Mouse (Mus musculus) limb, embryonic 12.5 days (tissue): ENCODE measurements around the gene Ruvbl1. TPM values are rescaled to one million over a fixed set of nuclear protein-coding genes. Genes with fewer than 3 reads are reported as not detected.

Experiments
- ATAC-seq: fragments of 200-750 bp; cut with Nextera tagmentation; 2 replicates; pipeline ENCODE4 v1.8.0; 2017; ENCODE audit warnings: low read depth, moderate TSS enrichment; ENCODE audit not compliant: insufficient number of reproducible peaks, insufficient read depth, low FRiP score, low TSS enrichment
- H3K27ac ChIP-seq: fragments of 300-500 bp; sonication (generic); 2 replicates; pipeline ENCODE4 v1.5.1; 2016; ENCODE audit warnings: mild to moderate bottlenecking, moderate library complexity
- H3K27me3 ChIP-seq: fragments of 300-500 bp; sonication (generic); 2 replicates; pipeline ENCODE4 v1.6.1; 2016; ENCODE audit warnings: mild to moderate bottlenecking, moderate library complexity
- H3K36me3 ChIP-seq: fragments of 300-500 bp; sonication (generic); 2 replicates; pipeline ENCODE4 v1.6.1; 2016; ENCODE audit warnings: mild to moderate bottlenecking, moderate library complexity
- H3K4me1 ChIP-seq: fragments of 300-500 bp; sonication (generic); replicated peaks from 2 replicates; pipeline ENCODE4 v1.6.1; 2016
- H3K4me2 ChIP-seq: fragments of 300-500 bp; sonication (generic); 2 replicates; pipeline ENCODE4 v1.6.1; 2016; ENCODE audit warnings: mild to moderate bottlenecking, moderate library complexity
- H3K4me3 ChIP-seq: fragments of 300-500 bp; sonication (generic); replicated peaks from 2 replicates; pipeline ENCODE4 v1.5.1; 2016; ENCODE audit warnings: mild to moderate bottlenecking
- H3K9ac ChIP-seq: fragments of 300-500 bp; sonication (generic); replicated peaks from 2 replicates; pipeline ENCODE4 v1.6.1; 2016; ENCODE audit warnings: mild to moderate bottlenecking, moderate library complexity
- H3K9me3 ChIP-seq: fragments of 300-500 bp; sonication (generic); 2 replicates; pipeline ENCODE4 v1.6.1; 2016; ENCODE audit warnings: mild to moderate bottlenecking, moderate library complexity
- WGBS: fragments of 180-500 bp; shearing (Covaris S2); methylation state at CpG from one replicate; pipeline ENCODE4 v1.1.7; 2016; 5-methylcytosine and 5-hydroxymethylcytosine counted together
- polyA plus RNA-seq: library from polyadenylated mRNA; unstranded; fragments of >200 nt; fragmentation: Nextera tagmentation; extraction: Ambion mirVana; gene quantifications from 2 replicates; pipeline ENCODE4 v1.2.1, GENCODE M21; 2016

The Ruvbl1 gene
- polyA plus RNA-seq, 1 experiment from 2014 or later: 161 TPM

DNA sequence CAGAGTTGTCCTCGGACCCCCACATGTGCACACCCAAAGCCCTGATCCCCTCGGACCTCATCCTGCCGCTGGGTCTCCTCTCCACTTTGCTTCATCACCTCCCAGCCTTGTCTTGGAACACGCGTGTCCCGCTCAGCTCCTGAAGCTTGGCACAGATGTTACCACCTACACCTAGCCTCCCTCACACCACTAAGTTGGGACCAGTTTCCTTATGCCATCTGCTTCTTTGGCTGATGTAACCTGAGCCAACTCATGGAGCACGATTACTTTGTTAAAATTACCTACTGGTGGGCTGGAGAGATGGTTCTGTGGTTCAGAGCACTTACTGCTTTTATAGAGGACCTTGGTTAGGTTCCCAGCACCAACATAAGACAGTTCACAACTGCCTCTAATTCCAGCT is 56.6 kb downstream of the Ruvbl1 start:
- Histone ChIP-seq H3K4me3 (no peak overlapping the region), H3K4me2 (no peak overlapping the region), H3K36me3 (peaks cover under 1% of the 10 kb centered on the region; the same call in 1 of the 2 replicates), H3K9me3 (no peaks in the 10 kb centered on the region), H3K9ac (no peak overlapping the region), H3K27ac (no peak overlapping the region), H3K27me3 (peaks cover 1% of the 10 kb centered on the region; the same call in 1 of the 2 replicates), H3K4me1 (peaks cover 10% of the 10 kb centered on the region)
- no peak for ATAC-seq
- 80% methylated on average over 7 of the region's 7 CpGs for WGBS

DNA sequence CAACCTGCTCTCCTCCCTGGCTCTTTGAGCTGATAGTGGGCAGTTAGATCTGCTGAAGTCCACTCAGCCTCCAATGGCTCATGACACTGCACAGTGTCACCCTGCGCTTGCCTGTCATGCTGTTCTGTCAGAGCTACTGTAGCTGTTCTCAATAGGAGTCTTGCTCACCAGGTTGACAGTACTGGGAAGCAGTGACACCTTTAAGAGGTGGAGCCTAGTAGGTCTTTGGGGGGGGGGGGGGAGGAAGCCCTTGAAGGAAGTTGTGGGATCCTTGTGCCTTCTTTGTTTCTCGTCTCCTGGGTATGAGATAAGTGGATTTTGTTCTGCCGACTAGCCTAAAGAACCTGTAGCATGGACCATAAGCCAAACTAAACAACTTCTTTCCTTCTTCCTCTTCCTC is 57.4 kb downstream of the Ruvbl1 start:
- H3K36me3 ChIP-seq: no peaks in the 10 kb centered on the region
- H3K27me3 ChIP-seq: peaks cover 4% of the 10 kb centered on the region; the same call in 1 of the 2 replicates
- H3K27ac ChIP-seq: no peak overlapping the region
- no peak overlapping the region for H3K9ac ChIP-seq
- ATAC-seq: no peak
- H3K4me2 ChIP-seq: no peak overlapping the region
- peaks cover 5% of the 10 kb centered on the region for H3K4me1 ChIP-seq
- H3K9me3 ChIP-seq: no peaks in the 10 kb centered on the region
- 77% methylated on average over 3 of the region's 3 CpGs for WGBS
- no peak overlapping the region for H3K4me3 ChIP-seq

DNA sequence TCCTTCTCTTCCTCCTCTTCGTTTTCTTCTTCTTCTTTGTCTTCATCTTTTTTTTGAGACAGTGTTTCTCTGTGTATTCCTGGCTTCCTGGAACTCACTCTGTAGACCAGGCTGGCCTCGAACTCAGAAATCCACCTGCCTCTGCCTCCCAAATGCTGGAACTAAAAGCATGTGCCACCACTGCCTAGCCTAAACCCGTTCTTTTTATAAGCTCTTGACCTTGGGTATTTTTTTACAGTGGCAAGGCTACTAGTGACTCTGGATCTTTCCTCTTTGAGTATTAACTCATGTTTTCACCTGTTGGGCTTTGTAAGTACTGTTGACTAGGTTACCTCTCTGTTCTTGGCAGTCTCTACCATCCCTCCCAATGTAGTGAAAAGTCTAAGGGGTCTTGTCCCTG is 57.8 kb downstream of the Ruvbl1 start:
- no peaks in the 10 kb centered on the region for H3K9me3 ChIP-seq
- no peak overlapping the region for H3K4me3 ChIP-seq
- H3K4me2 ChIP-seq: no peak overlapping the region
- no peak for ATAC-seq
- peaks cover 4% of the 10 kb centered on the region; the same call in 1 of the 2 replicates for H3K27me3 ChIP-seq
- H3K9ac ChIP-seq: no peak overlapping the region
- WGBS: 79% methylated on average over 3 of the region's 3 CpGs
- H3K27ac ChIP-seq: no peak overlapping the region
- peaks cover 5% of the 10 kb centered on the region for H3K4me1 ChIP-seq
- H3K36me3 ChIP-seq: no peaks in the 10 kb centered on the region

DNA sequence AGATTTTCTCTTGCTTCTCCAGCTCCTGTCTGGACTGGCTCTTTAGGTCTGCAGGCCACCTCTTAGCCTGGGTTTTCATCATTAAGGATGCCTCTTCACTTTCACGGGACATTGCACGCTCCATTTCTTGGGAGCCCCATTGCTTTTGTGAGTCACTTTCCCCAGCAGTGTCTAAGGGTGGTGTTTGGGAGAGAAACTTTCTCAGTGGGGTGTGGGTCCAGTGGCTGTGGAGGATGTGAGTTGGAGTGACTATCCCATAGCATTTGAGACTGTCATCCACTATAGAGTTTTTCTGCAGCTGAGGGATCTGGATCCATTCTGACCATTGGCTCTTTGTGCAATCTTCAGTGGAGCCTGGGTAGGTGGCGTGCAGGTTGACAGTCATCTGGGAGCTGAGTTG is 58.2 kb downstream of the Ruvbl1 start:
- H3K9ac ChIP-seq: no peak overlapping the region
- H3K4me2 ChIP-seq: no peak overlapping the region
- H3K4me3 ChIP-seq: no peak overlapping the region
- WGBS: 88% methylated on average over 3 of the region's 3 CpGs
- H3K9me3 ChIP-seq: no peaks in the 10 kb centered on the region
- no peak for ATAC-seq
- H3K27ac ChIP-seq: no peak overlapping the region
- peaks cover 5% of the 10 kb centered on the region for H3K4me1 ChIP-seq
- no peaks in the 10 kb centered on the region for H3K36me3 ChIP-seq
- H3K27me3 ChIP-seq: peaks cover 4% of the 10 kb centered on the region; the same call in 1 of the 2 replicates

DNA sequence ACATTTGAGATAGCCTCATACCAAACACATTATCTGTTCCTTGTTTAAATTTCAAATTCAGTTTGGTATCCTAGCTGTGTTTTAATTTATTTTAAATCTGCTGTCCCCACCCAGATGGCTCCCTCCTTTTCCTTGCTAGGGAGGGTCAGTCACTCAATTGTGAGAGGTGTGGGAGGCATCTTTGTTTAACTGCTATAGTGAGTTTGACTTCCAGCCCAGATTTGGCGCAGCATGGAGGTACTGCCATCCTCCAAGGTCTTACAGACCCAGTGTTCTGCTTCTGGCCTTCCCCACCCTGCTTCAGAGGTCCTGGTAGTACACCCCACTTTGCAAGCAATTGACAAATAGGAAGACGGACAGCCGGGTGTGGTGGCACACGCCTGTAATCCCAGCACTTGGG is 58.8 kb downstream of the Ruvbl1 start:
- ATAC-seq: no peak
- no peak overlapping the region for H3K9ac ChIP-seq
- H3K9me3 ChIP-seq: no peaks in the 10 kb centered on the region
- no peak overlapping the region for H3K4me2 ChIP-seq
- no peaks in the 10 kb centered on the region for H3K36me3 ChIP-seq
- WGBS: 81% methylated on average over 4 of the region's 4 CpGs
- H3K4me3 ChIP-seq: no peak overlapping the region
- H3K4me1 ChIP-seq: peaks cover 5% of the 10 kb centered on the region
- H3K27ac ChIP-seq: no peak overlapping the region
- H3K27me3 ChIP-seq: peaks cover 4% of the 10 kb centered on the region; the same call in 1 of the 2 replicates

DNA sequence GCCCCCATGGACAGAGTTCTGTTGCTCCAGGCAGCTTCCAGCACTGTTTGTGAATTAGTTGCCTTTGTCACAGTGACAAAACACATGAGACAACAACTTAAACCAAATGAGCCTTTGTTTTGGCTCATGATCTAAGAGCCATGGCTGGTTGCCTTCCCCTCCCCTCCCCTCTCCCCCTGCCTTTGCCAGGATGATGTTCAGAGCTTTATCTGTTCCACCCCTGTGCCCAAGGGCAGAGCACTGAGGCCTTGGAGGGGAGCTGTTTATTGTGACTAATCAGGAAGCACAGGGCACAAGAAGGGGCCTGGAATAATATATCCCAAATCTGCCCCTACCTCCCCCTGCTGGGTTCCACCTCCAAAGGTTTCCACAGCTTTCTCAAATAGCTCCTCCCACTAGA is 65.1 kb downstream of the Ruvbl1 start:
- H3K27me3 ChIP-seq: peaks cover 4% of the 10 kb centered on the region; the same call in 1 of the 2 replicates
- H3K36me3 ChIP-seq: no peaks in the 10 kb centered on the region
- no peaks in the 10 kb centered on the region for H3K4me1 ChIP-seq
- no peaks in the 10 kb centered on the region for H3K9me3 ChIP-seq
- no peak overlapping the region for H3K4me2 ChIP-seq
- no peak overlapping the region for H3K4me3 ChIP-seq
- no peak overlapping the region for H3K9ac ChIP-seq
- H3K27ac ChIP-seq: no peak overlapping the region
- no peak for ATAC-seq

DNA sequence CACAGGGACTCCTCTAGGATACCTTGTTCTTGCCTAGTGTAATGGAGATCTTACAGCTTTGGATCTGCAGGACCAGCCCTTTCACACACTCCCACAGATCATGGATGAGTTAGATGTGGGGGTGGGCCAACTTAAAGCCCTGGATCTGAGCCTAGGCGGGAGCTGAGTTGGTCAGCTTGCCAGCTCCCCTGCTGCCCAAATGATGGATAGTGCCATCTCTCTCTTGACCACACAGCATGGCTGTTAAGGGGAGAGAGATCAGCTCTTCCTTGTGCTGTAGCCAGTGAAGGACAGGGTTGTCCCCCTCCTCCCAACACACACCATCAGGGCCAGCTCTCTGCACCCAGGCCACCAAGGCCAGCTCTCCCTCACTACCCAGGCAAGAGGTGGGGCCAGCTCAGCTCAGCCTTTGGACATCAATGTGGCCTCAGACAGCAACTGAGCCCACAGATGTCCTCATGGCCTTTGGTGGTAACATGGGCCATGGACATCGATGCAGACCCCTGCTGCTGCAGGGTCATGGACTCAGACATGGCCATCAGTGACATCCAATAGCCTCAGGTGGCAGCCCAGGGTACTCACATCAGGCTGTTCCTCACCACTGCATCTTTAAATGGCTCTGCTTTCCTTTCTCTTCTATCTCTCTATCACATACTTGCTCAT is 75.0 kb downstream of the Ruvbl1 start:
- Histone ChIP-seq H3K4me2 (no peak overlapping the region), H3K36me3 (no peaks in the 10 kb centered on the region), H3K27ac (no peak overlapping the region), H3K9me3 (no peaks in the 10 kb centered on the region), H3K4me1 (no peaks in the 10 kb centered on the region), H3K4me3 (no peak overlapping the region), H3K9ac (no peak overlapping the region), H3K27me3 (peaks cover 22% of the 10 kb centered on the region)
- 65% methylated on average over 2 of the region's 2 CpGs for WGBS
- no peak for ATAC-seq

DNA sequence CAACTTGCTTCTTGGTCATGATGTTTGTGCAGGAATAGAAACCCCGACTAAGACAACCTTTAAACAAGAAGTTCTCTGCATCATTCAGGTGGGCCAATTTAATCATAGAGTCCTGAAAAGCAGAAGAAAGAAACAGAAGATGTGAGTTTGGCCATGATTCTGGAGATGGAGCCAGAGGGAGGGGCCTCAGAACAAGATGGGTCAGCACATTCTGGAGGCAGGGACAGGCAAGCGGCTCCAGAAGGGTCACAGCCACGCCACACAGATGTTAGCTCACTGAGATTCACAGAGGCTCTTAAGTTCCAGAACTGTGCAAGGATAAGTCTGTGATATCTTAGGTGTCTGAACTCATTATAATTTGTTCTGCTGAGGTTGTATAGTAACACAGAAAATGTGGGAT is 79.0 kb downstream of the Ruvbl1 start:
- H3K36me3 ChIP-seq: no peaks in the 10 kb centered on the region
- H3K4me1 ChIP-seq: no peaks in the 10 kb centered on the region
- ATAC-seq: no peak
- no peak overlapping the region for H3K4me3 ChIP-seq
- H3K27ac ChIP-seq: no peak overlapping the region
- WGBS: 77% methylated on average over 3 of the region's 3 CpGs
- H3K4me2 ChIP-seq: no peak overlapping the region
- no peak overlapping the region for H3K9ac ChIP-seq
- peaks cover 53% of the 10 kb centered on the region for H3K27me3 ChIP-seq
- H3K9me3 ChIP-seq: no peaks in the 10 kb centered on the region

DNA sequence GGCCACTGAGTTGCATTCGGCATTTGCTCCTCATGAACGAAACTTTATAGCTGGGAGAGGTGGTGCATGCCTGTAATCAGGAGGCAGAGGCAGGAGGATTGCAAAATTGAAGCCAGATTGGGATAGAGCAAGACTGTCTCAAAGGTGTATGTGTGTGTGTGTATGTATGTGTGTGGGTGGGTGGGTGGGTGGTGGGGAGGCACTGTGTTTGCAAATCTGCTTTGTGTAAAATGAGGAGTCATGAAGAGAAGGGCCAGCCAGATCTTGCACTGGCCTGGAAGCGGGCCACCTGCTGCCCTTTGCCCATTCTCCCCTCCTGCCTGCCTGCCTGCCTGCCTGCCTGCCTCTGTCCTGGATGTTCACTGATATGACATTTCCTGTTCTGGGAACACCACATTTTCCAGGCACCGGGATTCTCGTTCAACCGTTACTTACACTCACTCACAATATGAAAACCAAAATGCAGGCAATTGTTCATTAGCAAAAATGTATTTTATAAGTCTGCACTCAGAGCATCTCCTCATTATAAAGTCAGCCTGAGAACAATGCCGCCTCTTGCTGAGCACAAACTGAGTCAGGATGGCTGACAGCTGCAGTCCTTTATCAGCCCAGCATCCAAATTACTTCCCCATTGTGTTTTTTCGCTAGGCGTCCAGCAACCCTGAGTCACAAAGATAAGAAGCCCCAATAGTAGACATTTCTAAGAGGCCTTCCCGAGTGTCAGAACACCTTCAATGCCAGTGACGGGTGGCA is 79.6 kb downstream of the Ruvbl1 start:
- no peak for ATAC-seq
- no peak overlapping the region for H3K27ac ChIP-seq
- H3K9me3 ChIP-seq: no peaks in the 10 kb centered on the region
- H3K27me3 ChIP-seq: peaks cover 53% of the 10 kb centered on the region
- no peaks in the 10 kb centered on the region for H3K36me3 ChIP-seq
- H3K4me3 ChIP-seq: no peak overlapping the region
- H3K4me1 ChIP-seq: no peaks in the 10 kb centered on the region
- no peak overlapping the region for H3K9ac ChIP-seq
- WGBS: 62% methylated on average over 11 of the region's 11 CpGs
- H3K4me2 ChIP-seq: no peak overlapping the region

DNA sequence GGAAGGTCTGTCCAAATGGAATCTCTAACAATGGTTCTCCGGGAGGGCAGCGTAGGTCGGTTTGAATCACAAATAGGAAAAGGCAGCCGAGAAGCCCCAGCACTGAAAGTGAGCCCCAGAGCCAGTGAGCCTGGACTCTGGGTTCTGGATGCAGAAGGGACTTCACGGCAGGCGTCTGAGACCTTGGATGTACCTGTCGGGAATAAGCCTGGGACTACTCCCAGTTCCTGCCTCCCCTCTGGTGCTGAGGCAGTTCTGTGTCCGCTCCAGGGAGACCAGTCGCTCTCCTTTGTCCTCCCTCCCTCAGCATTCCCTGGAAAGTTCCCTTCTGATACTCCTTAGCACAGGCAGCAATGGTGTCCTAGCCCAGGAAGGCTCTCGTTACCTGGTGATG is 80.2 kb downstream of the Ruvbl1 start:
- Histone ChIP-seq H3K4me2 (no peak overlapping the region), H3K9ac (no peak overlapping the region), H3K4me1 (no peaks in the 10 kb centered on the region), H3K27me3 (peaks cover 50% of the 10 kb centered on the region), H3K36me3 (no peaks in the 10 kb centered on the region), H3K27ac (no peak overlapping the region), H3K4me3 (no peak overlapping the region), H3K9me3 (no peaks in the 10 kb centered on the region)
- no peak for ATAC-seq
- WGBS: 47% methylated on average over 10 of the region's 10 CpGs
